Mouse (Mus musculus) G1E (cell line): Measurements from ENCODE around the gene Cacna1c.

Source experiments
- CTCF ChIP-seq: IDR thresholded peaks from 2 replicates; pipeline ENCODE4 v1.5.1; 2012; ENCODE audit warnings: low read depth, low read length, inconsistent platforms, mixed read lengths
- GATA2 ChIP-seq: IDR thresholded peaks from 2 replicates; pipeline ENCODE4 v1.6.1; 2012; ENCODE audit warnings: low read depth, low read length, inconsistent platforms, borderline replicate concordance

- TF ChIP-seq CTCF: no peak
- no peak for TF ChIP-seq GATA2
Measured at GRCm38 (mm10) chr6:118771121-118771520, 425.1 kb downstream of the Cacna1c start.
